Mouse (Mus musculus) testis, adult 2 months (tissue): Measurements from ENCODE around the gene Tfr2. TPM values are rescaled to one million over a fixed set of nuclear protein-coding genes. Genes with fewer than 3 reads are reported as not detected.

Experiments
- H3K27ac ChIP-seq: fragments of 200-500 bp; 2 replicates; pipeline ENCODE4 v1.5.1; 2012; ENCODE audit warnings: low read depth, low read length; ENCODE audit not compliant: control insufficient read depth, insufficient read depth
- H3K27me3 ChIP-seq: fragments of 200-500 bp; 2 replicates; pipeline ENCODE4 v1.6.1; 2012; ENCODE audit warnings: mild to moderate bottlenecking, low read length, moderate library complexity; ENCODE audit not compliant: control insufficient read depth, insufficient read depth
- H3K36me3 ChIP-seq: fragments of 200-500 bp; 2 replicates; pipeline ENCODE4 v1.6.1; 2012; ENCODE audit warnings: mild to moderate bottlenecking, low read length; ENCODE audit not compliant: control insufficient read depth, insufficient read depth
- H3K4me1 ChIP-seq: fragments of 200-500 bp; 2 replicates; pipeline ENCODE4 v1.6.1; 2012; ENCODE audit warnings: low read length; ENCODE audit not compliant: control insufficient read depth, insufficient read depth
- H3K4me3 ChIP-seq: fragments of 200-500 bp; 2 replicates; pipeline ENCODE4 v1.5.1; 2012; ENCODE audit warnings: low read depth, mild to moderate bottlenecking, low read length, moderate library complexity, mixed read lengths; ENCODE audit not compliant: control insufficient read depth
- CTCF ChIP-seq: fragments of 200-500 bp; IDR thresholded peaks from 2 replicates; pipeline ENCODE4 v1.5.1; 2012; ENCODE audit warnings: low read depth, mild to moderate bottlenecking, inconsistent platforms, low read length, moderate library complexity; ENCODE audit not compliant: control insufficient read depth, insufficient read depth, insufficient replicate concordance
- POLR2A ChIP-seq: fragments of 200-500 bp; IDR thresholded peaks from 2 replicates; pipeline ENCODE4 v1.6.1; 2012; ENCODE audit warnings: low read depth, mild to moderate bottlenecking, inconsistent platforms, low read length, moderate library complexity; ENCODE audit not compliant: control insufficient read depth
- polyA plus RNA-seq: library from polyadenylated mRNA; depleted of rRNA; stranded (reverse); fragments of >200 nt; gene quantifications from 2 replicates; pipeline ENCODE4 v1.2.3, GENCODE M21; 2012

The Tfr2 gene
- polyA plus RNA-seq, 1 experiment = 5.2 TPM

GRCm38 (mm10) chr5:137553411-137553837 is 16.2 kb upstream of the Tfr2 start, which contains the start of gene Actl6b:
Actl6b (plus strand) TSS chr5:137553517.
- H3K4me1 ChIP-seq = peaks cover 7% of the 10 kb centered on the region
- TF ChIP-seq POLR2A = no peak
- TF ChIP-seq CTCF = no peak
- H3K36me3 ChIP-seq = no peaks in the 10 kb centered on the region
- peak within 1 kb of the TSS; percentile 41 for H3K4me3 ChIP-seq
- H3K27me3 ChIP-seq = no peaks in the 10 kb centered on the region
- H3K27ac ChIP-seq = no peak within 1 kb of the TSS

GRCm38 (mm10) chr5:137553898-137554297 is 15.7 kb upstream of the Tfr2 start:
- Histone ChIP-seq H3K4me3 (no peak overlapping the region), H3K27ac (no peak overlapping the region), H3K4me1 (peaks cover 7% of the 10 kb centered on the region), H3K36me3 (no peaks in the 10 kb centered on the region), H3K27me3 (no peaks in the 10 kb centered on the region)
- TF ChIP-seq CTCF (no peak), POLR2A (no peak)

DNA sequence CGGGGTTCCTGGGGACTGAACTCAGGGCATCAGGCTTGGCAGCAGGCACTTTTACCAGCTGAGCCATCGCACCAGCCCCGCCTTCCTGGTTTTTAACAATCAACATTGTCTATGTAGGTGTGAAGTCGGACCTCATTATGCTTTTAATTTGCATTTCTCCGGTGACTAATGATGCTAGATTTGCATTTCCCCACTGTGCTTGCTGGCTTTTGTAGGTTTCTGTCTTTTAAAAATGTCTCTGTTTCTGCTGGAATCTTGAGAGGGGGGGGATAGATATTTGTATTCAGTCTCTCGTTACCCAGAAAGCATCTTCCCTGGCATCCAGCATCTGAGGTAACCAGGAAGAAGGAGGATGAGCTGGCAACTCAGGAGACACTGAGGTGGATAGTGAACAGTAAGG is 8.1 kb upstream of the Tfr2 start:
- Histone ChIP-seq H3K27ac (no peak overlapping the region), H3K4me1 (no peaks in the 10 kb centered on the region), H3K4me3 (no peak overlapping the region), H3K27me3 (no peaks in the 10 kb centered on the region), H3K36me3 (no peaks in the 10 kb centered on the region)
- TF ChIP-seq CTCF (no peak), POLR2A (no peak)

GRCm38 (mm10) chr5:137562965-137563364 is 6.7 kb upstream of the Tfr2 start:
- Histone ChIP-seq H3K27me3 (no peaks in the 10 kb centered on the region), H3K4me1 (no peaks in the 10 kb centered on the region), H3K4me3 (no peak overlapping the region), H3K36me3 (no peaks in the 10 kb centered on the region), H3K27ac (no peak overlapping the region)
- TF ChIP-seq CTCF = no peak
- no peak for TF ChIP-seq POLR2A

GRCm38 (mm10) chr5:137565744-137566143 is 3.9 kb upstream of the Tfr2 start:
- Histone ChIP-seq H3K27me3 (no peaks in the 10 kb centered on the region), H3K4me1 (peaks cover 22% of the 10 kb centered on the region), H3K36me3 (no peaks in the 10 kb centered on the region), H3K27ac (no peak overlapping the region), H3K4me3 (no peak overlapping the region)
- TF ChIP-seq CTCF (no peak), POLR2A (no peak)

- Histone ChIP-seq H3K4me3 (no peak overlapping the region), H3K27ac (no peak overlapping the region), H3K27me3 (no peaks in the 10 kb centered on the region), H3K4me1 (peaks cover 28% of the 10 kb centered on the region), H3K36me3 (no peaks in the 10 kb centered on the region)
- TF ChIP-seq CTCF = no peak
- no peak for TF ChIP-seq POLR2A
Observed at GRCm38 (mm10) chr5:137566416-137566815, 3.2 kb upstream of the Tfr2 start.

- H3K4me3 ChIP-seq = no peak overlapping the region
- no peaks in the 10 kb centered on the region for H3K27me3 ChIP-seq
- H3K4me1 ChIP-seq = peaks cover 33% of the 10 kb centered on the region
- H3K36me3 ChIP-seq = no peaks in the 10 kb centered on the region
- TF ChIP-seq CTCF = no peak
- TF ChIP-seq POLR2A = no peak
- H3K27ac ChIP-seq = no peak overlapping the region; the same call in 1 of the 2 replicates
Observed at GRCm38 (mm10) chr5:137568223-137568798, 1.3 kb upstream of the Tfr2 start.

DNA sequence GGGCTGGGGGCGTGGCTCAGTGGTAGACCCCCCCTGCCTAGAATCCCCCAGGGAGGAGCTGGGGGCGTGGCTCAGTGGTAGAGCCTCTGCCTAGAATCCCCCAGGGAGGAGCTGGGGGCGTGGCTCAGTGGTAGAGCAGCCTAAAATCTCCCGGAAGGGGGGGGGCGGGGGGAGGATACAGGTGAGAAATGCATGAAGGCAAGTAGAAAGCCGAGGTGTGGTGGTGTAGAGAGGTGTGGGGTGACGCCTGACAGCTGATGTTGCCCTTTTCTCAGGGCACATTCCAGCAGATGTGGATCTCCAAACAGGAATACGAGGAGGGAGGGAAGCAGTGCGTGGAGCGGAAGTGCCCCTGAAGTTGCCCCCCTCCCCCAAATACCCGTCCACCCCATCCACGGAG is 609 bp upstream of the Tfr2 start:
- peak overlapping the region; percentile 7; the same call in 1 of the 2 replicates for H3K4me3 ChIP-seq
- no peaks in the 10 kb centered on the region for H3K36me3 ChIP-seq
- peaks cover 33% of the 10 kb centered on the region for H3K4me1 ChIP-seq
- no peaks in the 10 kb centered on the region for H3K27me3 ChIP-seq
- no peak overlapping the region for H3K27ac ChIP-seq
- no peak for TF ChIP-seq CTCF
- TF ChIP-seq POLR2A = no peak

DNA sequence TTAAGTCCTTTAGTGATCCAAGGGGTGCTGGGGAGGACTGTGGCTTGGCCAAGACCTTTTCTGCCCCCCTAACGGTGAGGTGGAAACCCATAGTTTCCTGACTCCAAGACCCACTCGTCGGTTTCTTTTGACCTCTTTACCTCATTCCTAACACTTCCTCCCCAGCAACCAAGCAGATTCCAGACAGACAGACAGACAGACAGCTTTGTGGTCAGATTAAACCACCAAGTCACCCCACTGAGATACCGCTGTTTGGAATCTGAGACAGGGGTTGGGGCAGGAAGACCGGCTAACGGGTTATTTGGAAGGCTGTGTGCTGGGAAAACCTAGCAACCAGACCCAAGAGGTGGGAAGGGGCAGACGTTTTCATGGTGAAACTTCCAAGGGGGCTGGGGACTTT is 541 bp downstream of the Tfr2 start:
- H3K27ac ChIP-seq = no peak overlapping the region
- H3K27me3 ChIP-seq = no peaks in the 10 kb centered on the region
- H3K4me3 ChIP-seq = peak overlapping the region; percentile 39
- H3K4me1 ChIP-seq = peaks cover 41% of the 10 kb centered on the region
- TF ChIP-seq CTCF (no peak), POLR2A (no peak)
- no peaks in the 10 kb centered on the region for H3K36me3 ChIP-seq
